Mouse (Mus musculus): ENCODE measurements at regions not wholly inside any gene's neighbourhood (a gene's known extent, or its start where the extent isn't known, plus 50 kb on each side); places are given as distances from the start of the nearest gene placed in this dataset.
A peak's percentile ranks its signal among the peaks of the same experiment; 100 is the strongest.

GRCm38 (mm10) chr6:78899952-78900351 lies 431.3 kb upstream of the Reg3g start:
- peak; percentile 78 for DNase-seq (ENCODE audit: low spot score)
- Histone ChIP-seq H3K27ac (replicated peaks; ENCODE audit: low read depth, low read length) (no peak overlapping the region), H3K4me2 (ENCODE audit: low read depth, low read length) (no peak overlapping the region), H3K9me3 (replicated peaks; ENCODE audit: control insufficient read depth, low read length) (no peaks in the 10 kb centered on the region), H3K36me3 (replicated peaks; ENCODE audit: control insufficient read depth, insufficient read depth, low read depth, low read length) (no peaks in the 10 kb centered on the region), H3K4me3 (ENCODE audit: low read depth, low read length) (no peak overlapping the region), H3K9ac (replicated peaks; ENCODE audit: low read length) (no peak overlapping the region), H3K4me1 (ENCODE audit: control insufficient read depth, insufficient read depth, low read length) (no peaks in the 10 kb centered on the region), H3K27me3 (ENCODE audit: control insufficient read depth, insufficient read depth, low read length) (no peaks in the 10 kb centered on the region)
- 1% methylated on average over 2 of the region's 2 CpGs for WGBS
- ATAC-seq (replicated peaks; ENCODE audit: insufficient number of reproducible peaks, low FRiP score, low TSS enrichment, low read depth) = no peak

- 66% methylated on average over 3 of the region's 3 CpGs for WGBS
- Histone ChIP-seq H3K27me3 (ENCODE audit: control insufficient read depth, insufficient read depth, low read length) (no peaks in the 10 kb centered on the region), H3K4me3 (ENCODE audit: low read depth, low read length) (no peak overlapping the region), H3K4me2 (ENCODE audit: low read depth, low read length) (no peak overlapping the region), H3K4me1 (ENCODE audit: control insufficient read depth, insufficient read depth, low read length) (no peaks in the 10 kb centered on the region), H3K27ac (replicated peaks; ENCODE audit: low read depth, low read length) (no peak overlapping the region), H3K36me3 (replicated peaks; ENCODE audit: control insufficient read depth, insufficient read depth, low read depth, low read length) (no peaks in the 10 kb centered on the region), H3K9ac (replicated peaks; ENCODE audit: low read length) (no peak overlapping the region), H3K9me3 (replicated peaks; ENCODE audit: control insufficient read depth, low read length) (no peaks in the 10 kb centered on the region)
- no peak for ATAC-seq (replicated peaks; ENCODE audit: insufficient number of reproducible peaks, low FRiP score, low TSS enrichment, low read depth)
- DNase-seq (ENCODE audit: low spot score) = no peak
Measured at GRCm38 (mm10) chr6:78892730-78893129, 424.1 kb upstream of the Reg3g start.

GRCm38 (mm10) chr6:78863031-78863430 lies 394.4 kb upstream of the Reg3g start:
- no peaks in the 10 kb centered on the region for H3K9me3 ChIP-seq (replicated peaks; ENCODE audit: control insufficient read depth, low read length)
- H3K9ac ChIP-seq (replicated peaks; ENCODE audit: low read length) = no peak overlapping the region
- H3K4me2 ChIP-seq (ENCODE audit: low read depth, low read length) = no peak overlapping the region
- no peaks in the 10 kb centered on the region for H3K4me1 ChIP-seq (ENCODE audit: control insufficient read depth, insufficient read depth, low read length)
- no peak overlapping the region for H3K4me3 ChIP-seq (ENCODE audit: low read depth, low read length)
- no peaks in the 10 kb centered on the region for H3K27me3 ChIP-seq (ENCODE audit: control insufficient read depth, insufficient read depth, low read length)
- no peak for ATAC-seq (replicated peaks; ENCODE audit: insufficient number of reproducible peaks, low FRiP score, low TSS enrichment, low read depth)
- H3K36me3 ChIP-seq (replicated peaks; ENCODE audit: control insufficient read depth, insufficient read depth, low read depth, low read length) = no peaks in the 10 kb centered on the region
- no peak for DNase-seq (ENCODE audit: low spot score)
- no peak overlapping the region for H3K27ac ChIP-seq (replicated peaks; ENCODE audit: low read depth, low read length)

GRCm38 (mm10) chr6:78841261-78841660 lies 372.6 kb upstream of the Reg3g start:
- Histone ChIP-seq H3K4me3 (ENCODE audit: low read depth, low read length) (no peak overlapping the region), H3K27me3 (ENCODE audit: control insufficient read depth, insufficient read depth, low read length) (no peaks in the 10 kb centered on the region), H3K36me3 (replicated peaks; ENCODE audit: control insufficient read depth, insufficient read depth, low read depth, low read length) (no peaks in the 10 kb centered on the region), H3K4me2 (ENCODE audit: low read depth, low read length) (no peak overlapping the region), H3K9me3 (replicated peaks; ENCODE audit: control insufficient read depth, low read length) (no peaks in the 10 kb centered on the region), H3K27ac (replicated peaks; ENCODE audit: low read depth, low read length) (no peak overlapping the region), H3K9ac (replicated peaks; ENCODE audit: low read length) (no peak overlapping the region), H3K4me1 (ENCODE audit: control insufficient read depth, insufficient read depth, low read length) (no peaks in the 10 kb centered on the region)
- ATAC-seq (replicated peaks; ENCODE audit: insufficient number of reproducible peaks, low FRiP score, low TSS enrichment, low read depth) (no peak), DNase-seq (ENCODE audit: low spot score) (no peak)
- 61% methylated on average over 2 of the region's 2 CpGs for WGBS

DNA sequence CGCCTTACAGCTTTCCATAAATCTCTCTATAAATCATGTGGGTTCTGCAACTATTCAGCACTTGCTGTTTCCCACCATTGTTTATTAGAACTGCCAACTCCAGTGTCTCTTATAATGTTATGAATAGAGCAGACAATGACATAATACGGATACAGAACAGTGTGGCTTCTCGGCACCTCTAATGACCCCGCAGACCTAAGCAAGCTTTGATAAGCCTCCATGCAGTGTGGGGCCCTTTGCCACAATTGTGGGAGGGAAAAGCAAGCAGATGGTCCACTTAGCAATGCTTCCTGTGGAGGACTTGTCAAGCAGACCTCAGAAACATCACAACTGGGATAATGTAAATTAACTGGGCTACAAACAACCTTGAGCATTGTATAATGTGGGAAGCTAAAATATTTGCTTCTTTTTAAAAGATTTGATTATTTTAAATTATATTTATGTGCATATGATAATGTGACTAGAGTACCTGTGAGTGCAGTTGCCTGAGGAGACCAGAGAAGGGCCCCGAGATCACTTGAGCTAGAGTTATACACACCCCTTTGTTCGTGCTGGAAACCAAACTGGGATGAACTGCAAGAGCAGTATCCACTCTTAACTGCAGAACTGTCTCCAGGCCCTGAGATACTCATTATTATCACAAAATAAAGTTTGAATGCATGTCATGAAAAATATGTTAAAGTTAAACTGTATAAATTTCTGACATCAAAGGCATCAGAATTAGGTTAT lies 357.4 kb upstream of the Reg3g start:
- no peaks in the 10 kb centered on the region for H3K27me3 ChIP-seq (ENCODE audit: control insufficient read depth, insufficient read depth, low read length)
- no peak overlapping the region for H3K4me2 ChIP-seq (ENCODE audit: low read depth, low read length)
- DNase-seq (ENCODE audit: low spot score) (no peak), ATAC-seq (replicated peaks; ENCODE audit: insufficient number of reproducible peaks, low FRiP score, low TSS enrichment, low read depth) (no peak)
- no peak overlapping the region for H3K27ac ChIP-seq (replicated peaks; ENCODE audit: low read depth, low read length)
- H3K4me1 ChIP-seq (ENCODE audit: control insufficient read depth, insufficient read depth, low read length) = no peaks in the 10 kb centered on the region
- 72% methylated on average over 6 of the region's 6 CpGs for WGBS
- H3K4me3 ChIP-seq (ENCODE audit: low read depth, low read length) = no peak overlapping the region
- H3K9me3 ChIP-seq (replicated peaks; ENCODE audit: control insufficient read depth, low read length) = no peaks in the 10 kb centered on the region
- no peaks in the 10 kb centered on the region for H3K36me3 ChIP-seq (replicated peaks; ENCODE audit: control insufficient read depth, insufficient read depth, low read depth, low read length)
- H3K9ac ChIP-seq (replicated peaks; ENCODE audit: low read length) = no peak overlapping the region

DNA sequence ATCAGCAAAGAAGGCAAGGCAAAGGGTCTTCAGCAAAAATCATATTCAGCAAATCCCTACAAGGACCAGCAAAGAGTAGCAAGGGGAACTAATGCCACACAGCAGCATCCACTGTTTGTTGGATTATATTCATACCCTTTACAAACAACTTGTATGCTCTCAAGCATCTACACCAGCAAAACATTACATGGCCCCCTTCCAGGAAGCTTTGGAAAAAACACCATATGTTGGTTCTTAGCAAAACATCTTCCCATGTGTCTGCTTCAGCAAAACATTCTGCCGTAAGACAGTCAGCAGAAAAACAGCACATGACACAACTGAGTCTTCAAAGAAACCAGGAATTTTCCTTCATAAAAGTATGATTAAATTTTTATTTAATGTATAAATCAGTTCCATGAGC lies 352.6 kb upstream of the Reg3g start:
- no peak overlapping the region for H3K4me3 ChIP-seq (ENCODE audit: low read depth, low read length)
- no peak overlapping the region for H3K27ac ChIP-seq (replicated peaks; ENCODE audit: low read depth, low read length)
- whole genome bisulfite sequencing = 98% methylated on average over 1 of the region's 1 CpGs
- no peak overlapping the region for H3K9ac ChIP-seq (replicated peaks; ENCODE audit: low read length)
- ATAC-seq (replicated peaks; ENCODE audit: insufficient number of reproducible peaks, low FRiP score, low TSS enrichment, low read depth) (no peak), DNase-seq (ENCODE audit: low spot score) (no peak)
- no peaks in the 10 kb centered on the region for H3K4me1 ChIP-seq (ENCODE audit: control insufficient read depth, insufficient read depth, low read length)
- H3K27me3 ChIP-seq (ENCODE audit: control insufficient read depth, insufficient read depth, low read length) = no peaks in the 10 kb centered on the region
- no peak overlapping the region for H3K4me2 ChIP-seq (ENCODE audit: low read depth, low read length)
- H3K9me3 ChIP-seq (replicated peaks; ENCODE audit: control insufficient read depth, low read length) = no peaks in the 10 kb centered on the region
- no peaks in the 10 kb centered on the region for H3K36me3 ChIP-seq (replicated peaks; ENCODE audit: control insufficient read depth, insufficient read depth, low read depth, low read length)

GRCm38 (mm10) chr6:78797013-78797412 lies 328.3 kb upstream of the Reg3g start:
- ATAC-seq (replicated peaks; ENCODE audit: insufficient number of reproducible peaks, low FRiP score, low TSS enrichment, low read depth) (no peak), DNase-seq (ENCODE audit: low spot score) (no peak)
- no peak overlapping the region for H3K27ac ChIP-seq (replicated peaks; ENCODE audit: low read depth, low read length)
- H3K4me2 ChIP-seq (ENCODE audit: low read depth, low read length) = no peak overlapping the region
- no peaks in the 10 kb centered on the region for H3K27me3 ChIP-seq (ENCODE audit: control insufficient read depth, insufficient read depth, low read length)
- no peak overlapping the region for H3K9ac ChIP-seq (replicated peaks; ENCODE audit: low read length)
- H3K4me1 ChIP-seq (ENCODE audit: control insufficient read depth, insufficient read depth, low read length) = no peaks in the 10 kb centered on the region
- H3K4me3 ChIP-seq (ENCODE audit: low read depth, low read length) = no peak overlapping the region
- 80% methylated on average over 2 of the region's 2 CpGs for WGBS
- H3K9me3 ChIP-seq (replicated peaks; ENCODE audit: control insufficient read depth, low read length) = no peaks in the 10 kb centered on the region
- H3K36me3 ChIP-seq (replicated peaks; ENCODE audit: control insufficient read depth, insufficient read depth, low read depth, low read length) = no peaks in the 10 kb centered on the region

GRCm38 (mm10) chr6:78788972-78789371 lies 320.3 kb upstream of the Reg3g start:
- Histone ChIP-seq H3K36me3 (replicated peaks; ENCODE audit: control insufficient read depth, insufficient read depth, low read depth, low read length) (no peaks in the 10 kb centered on the region), H3K4me1 (ENCODE audit: control insufficient read depth, insufficient read depth, low read length) (no peaks in the 10 kb centered on the region), H3K27ac (replicated peaks; ENCODE audit: low read depth, low read length) (no peak overlapping the region), H3K9ac (replicated peaks; ENCODE audit: low read length) (no peak overlapping the region), H3K9me3 (replicated peaks; ENCODE audit: control insufficient read depth, low read length) (no peaks in the 10 kb centered on the region), H3K27me3 (ENCODE audit: control insufficient read depth, insufficient read depth, low read length) (no peaks in the 10 kb centered on the region), H3K4me2 (ENCODE audit: low read depth, low read length) (no peak overlapping the region), H3K4me3 (ENCODE audit: low read depth, low read length) (no peak overlapping the region)
- 76% methylated on average over 2 of the region's 2 CpGs for whole genome bisulfite sequencing
- DNase-seq (ENCODE audit: low spot score) (peak; percentile 1), ATAC-seq (replicated peaks; ENCODE audit: insufficient number of reproducible peaks, low FRiP score, low TSS enrichment, low read depth) (no peak)

Measured in embryonic facial prominence, embryonic 11.5 days (tissue).